Mouse (Mus musculus): ENCODE measurements around the gene Samd4b.
"Not testable (repeated sequence)": the region's sequence is repeated elsewhere in the genome, so short reads cannot be mapped to it uniquely, and the experiment has no call there.

Gene Samd4b

GRCm38 (mm10) chr7:28398000-28398399 is 199.9 kb downstream of the Samd4b start:
- peak; percentile 77 for DNase-seq (ENCODE audit: low read depth)

GRCm38 (mm10) chr7:28395425-28395824 is 202.5 kb downstream of the Samd4b start:
- no peak for DNase-seq (ENCODE audit: low read depth)

GRCm38 (mm10) chr7:28393272-28393951 is 204.5 kb downstream of the Samd4b start:
- DNase-seq (ENCODE audit: low read depth), result peak; percentile 13

- DNase-seq (ENCODE audit: low read depth), result peak; percentile 99
These were observed 205.3 kb downstream of the Samd4b start, which contains the start of the genes Med29 and Paf1 for GRCm38 (mm10) chr7:28392429-28393271. Med29 (minus strand) TSS chr7:28392708. Paf1 (plus strand) TSS chr7:28392951.

GRCm38 (mm10) chr7:28390331-28390730 is 207.6 kb downstream of the Samd4b start:
- no peak for DNase-seq (ENCODE audit: low read depth)

- not testable (repeated sequence) for DNase-seq (ENCODE audit: low read depth)
These were observed 210.6 kb downstream of the Samd4b start for GRCm38 (mm10) chr7:28387384-28387783.

GRCm38 (mm10) chr7:28386877-28387276 is 211.1 kb downstream of the Samd4b start:
- DNase-seq (ENCODE audit: low read depth), result not testable (repeated sequence)

GRCm38 (mm10) chr7:28386462-28386861 is 211.5 kb downstream of the Samd4b start:
- peak; percentile 95 for DNase-seq (ENCODE audit: low read depth)

GRCm38 (mm10) chr7:28386007-28386406 is 211.9 kb downstream of the Samd4b start:
- DNase-seq (ENCODE audit: low read depth), result peak; percentile 40

- DNase-seq (ENCODE audit: low read depth), result no peak
These were observed 212.7 kb downstream of the Samd4b start for GRCm38 (mm10) chr7:28385196-28385595.

GRCm38 (mm10) chr7:28384162-28384561 is 213.8 kb downstream of the Samd4b start:
- peak; percentile 23 for DNase-seq (ENCODE audit: low read depth)

- peak; percentile 46 for DNase-seq (ENCODE audit: low read depth)
These were observed 214.3 kb downstream of the Samd4b start for GRCm38 (mm10) chr7:28383606-28384005.

GRCm38 (mm10) chr7:28382981-28383396 is 215.0 kb downstream of the Samd4b start:
- peak; percentile 79 for DNase-seq (ENCODE audit: low read depth)

GRCm38 (mm10) chr7:28382347-28382951 is 215.5 kb downstream of the Samd4b start:
- peak; percentile 47 for DNase-seq (ENCODE audit: low read depth)

- peak; percentile 93 for DNase-seq (ENCODE audit: low read depth)
These were observed 216.0 kb downstream of the Samd4b start for GRCm38 (mm10) chr7:28381938-28382337.

- DNase-seq (ENCODE audit: low read depth), result peak; percentile 98
These were observed 216.7 kb downstream of the Samd4b start for GRCm38 (mm10) chr7:28381017-28381790.

GRCm38 (mm10) chr7:28380237-28381016 is 217.5 kb downstream of the Samd4b start, which contains the start of gene Zfp36:
Zfp36 (minus strand) TSS chr7:28380253.
- DNase-seq (ENCODE audit: low read depth), result no peak

- peak; percentile 98 for DNase-seq (ENCODE audit: low read depth)
These were observed 218.9 kb downstream of the Samd4b start for GRCm38 (mm10) chr7:28378769-28379651.

GRCm38 (mm10) chr7:28378066-28378690 is 219.8 kb downstream of the Samd4b start:
- peak; percentile 67 for DNase-seq (ENCODE audit: low read depth)
